Mouse (Mus musculus) layer of hippocampus, adult 9-10 months (tissue): ENCODE results near the gene Adamts18.
"Not testable (repeated sequence)": the region's sequence is repeated elsewhere in the genome, so short reads cannot be mapped to it uniquely, and the experiment has no call there.

Experiments used
- DNase-seq: peaks from one replicate; pipeline ENCODE4 v3.0.0; 2022; ENCODE audit warnings: low spot score

Adamts18 gene

DNA sequence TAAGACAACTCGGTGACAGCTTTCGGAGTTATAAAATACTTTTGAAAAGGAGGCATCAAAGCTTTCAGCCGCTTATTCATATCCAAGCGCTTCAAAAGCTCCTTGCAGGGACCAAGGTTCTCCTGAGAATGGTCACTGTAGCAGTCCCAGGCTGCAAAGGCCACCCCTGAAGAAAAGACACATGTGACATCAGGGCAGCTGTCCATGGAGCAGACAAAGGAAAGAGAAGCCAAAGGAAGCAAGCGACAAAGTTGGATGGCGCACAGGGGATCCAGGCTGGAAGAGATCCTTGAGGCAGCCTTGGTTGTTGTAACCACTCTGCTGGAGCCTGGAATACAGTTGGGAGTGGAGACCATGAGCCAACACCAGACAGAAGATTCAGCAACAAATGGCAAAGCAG lies 10.3 kb downstream of the Adamts18 start:
- no peak for DNase-seq

DNA sequence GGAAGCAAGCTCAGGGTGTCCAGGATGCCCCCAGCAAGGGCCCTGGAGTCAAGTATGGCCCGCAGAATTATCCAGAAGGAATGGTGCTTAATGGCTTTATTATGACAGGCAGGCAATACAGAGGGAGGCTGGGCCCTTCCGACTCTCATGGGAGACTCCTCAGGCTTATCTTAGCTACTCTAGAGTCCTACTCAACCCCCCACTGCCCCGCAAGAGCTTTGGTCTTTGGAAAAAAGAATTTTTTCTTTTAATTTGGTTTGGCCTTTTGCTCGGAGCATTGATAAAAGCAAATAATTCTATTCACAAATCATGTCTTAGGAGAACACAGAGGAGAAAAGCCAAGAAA lies 11.0 kb downstream of the Adamts18 start:
- DNase-seq, result no peak

DNA sequence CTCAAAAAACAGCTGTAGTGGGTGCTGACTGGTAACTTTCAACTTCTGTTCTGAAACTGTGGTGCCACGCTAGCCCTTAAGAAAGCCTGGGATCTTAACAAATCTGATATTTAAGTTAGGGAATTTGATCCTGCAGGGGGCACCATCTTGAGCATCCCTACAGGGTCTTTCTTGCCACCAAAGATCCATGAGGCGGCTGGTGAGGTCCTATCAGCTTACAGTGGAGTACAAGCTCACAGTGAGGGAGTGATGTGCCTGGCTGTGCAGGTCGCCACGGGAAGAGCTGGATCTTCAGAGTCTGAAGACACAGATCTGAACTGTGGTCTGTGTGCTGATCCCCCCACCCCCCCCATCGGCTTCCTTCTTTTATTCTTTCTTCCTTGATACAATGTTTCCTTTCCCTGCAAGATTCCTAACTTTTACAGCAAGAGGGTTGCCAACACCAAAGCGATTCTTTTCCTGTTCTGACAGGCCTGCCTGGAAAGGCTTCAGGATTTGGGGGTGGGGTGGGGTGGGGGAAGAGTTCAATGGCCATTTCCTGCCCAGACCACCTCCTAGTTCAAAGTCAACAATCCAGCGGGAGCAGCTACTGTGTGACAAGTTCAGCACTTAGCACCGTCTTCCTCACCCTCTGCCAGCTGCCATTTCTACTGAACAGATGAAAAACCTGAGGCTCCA lies 11.5 kb downstream of the Adamts18 start:
- no peak for DNase-seq

DNA sequence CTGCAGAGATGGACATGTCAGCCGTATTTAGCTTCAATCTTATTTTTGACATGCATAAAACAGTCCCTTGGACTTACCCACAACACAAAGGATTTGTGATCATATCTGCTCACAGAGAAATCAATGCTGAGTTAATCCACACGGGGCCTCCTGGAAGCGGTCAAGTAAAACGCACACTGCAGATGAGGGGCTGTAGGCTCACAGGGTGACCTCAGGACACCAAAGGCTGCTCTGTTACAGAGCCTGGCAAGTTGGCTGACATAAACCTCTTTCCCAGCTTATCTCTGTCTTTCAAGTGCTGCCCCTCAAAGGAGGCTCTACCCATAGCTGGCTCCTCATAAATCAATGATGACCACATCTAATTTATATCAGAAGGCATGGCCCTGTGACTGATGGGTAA lies 14.9 kb downstream of the Adamts18 start:
- no peak for DNase-seq

DNA sequence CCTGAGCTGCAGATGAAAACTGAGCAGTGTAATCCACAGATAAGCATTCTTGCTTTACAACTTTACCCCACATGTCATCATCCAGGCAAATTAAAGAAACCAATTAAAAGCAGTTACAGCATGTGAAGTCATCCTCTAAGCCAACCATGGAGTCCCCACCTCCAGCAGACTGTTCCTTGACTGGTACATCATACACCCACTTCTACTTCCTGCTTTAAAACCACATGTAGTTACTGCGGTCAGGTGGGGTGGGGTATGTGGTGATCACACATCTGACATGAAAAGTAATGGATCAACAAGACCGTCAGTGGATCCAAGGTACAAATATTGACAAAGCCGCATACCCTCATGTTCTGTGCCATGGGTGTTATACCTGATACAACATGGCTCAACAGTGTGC lies 21.3 kb downstream of the Adamts18 start:
- no peak for DNase-seq

DNA sequence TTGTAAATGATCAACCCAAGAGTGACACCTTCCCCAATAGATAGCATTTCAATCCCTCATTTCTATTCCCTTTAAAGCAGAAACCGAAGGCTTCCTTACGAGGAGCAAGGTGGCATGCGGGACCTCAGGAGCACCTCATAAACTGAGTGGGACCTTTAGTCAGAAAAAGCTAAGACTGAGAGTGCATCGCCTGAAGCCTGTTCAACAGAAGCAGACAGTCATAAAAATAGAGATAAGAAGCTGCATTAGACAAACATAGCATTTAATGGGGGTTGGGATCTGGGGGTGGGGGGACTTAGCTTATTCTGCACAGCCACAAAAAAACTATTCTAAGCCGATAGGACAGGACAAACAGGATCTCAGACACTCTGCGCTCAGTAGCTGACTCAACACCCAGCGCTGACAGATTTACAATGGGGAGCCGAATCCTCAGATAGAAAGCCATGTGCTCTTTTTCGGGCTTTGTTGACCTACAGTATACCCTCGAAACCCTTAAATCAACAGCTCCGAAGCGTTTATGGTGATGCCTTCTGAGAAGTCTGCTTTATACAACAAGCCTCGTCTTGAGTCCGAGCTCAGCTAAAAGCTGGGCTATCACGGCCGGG lies 27.5 kb downstream of the Adamts18 start:
- DNase-seq, result no peak

DNA sequence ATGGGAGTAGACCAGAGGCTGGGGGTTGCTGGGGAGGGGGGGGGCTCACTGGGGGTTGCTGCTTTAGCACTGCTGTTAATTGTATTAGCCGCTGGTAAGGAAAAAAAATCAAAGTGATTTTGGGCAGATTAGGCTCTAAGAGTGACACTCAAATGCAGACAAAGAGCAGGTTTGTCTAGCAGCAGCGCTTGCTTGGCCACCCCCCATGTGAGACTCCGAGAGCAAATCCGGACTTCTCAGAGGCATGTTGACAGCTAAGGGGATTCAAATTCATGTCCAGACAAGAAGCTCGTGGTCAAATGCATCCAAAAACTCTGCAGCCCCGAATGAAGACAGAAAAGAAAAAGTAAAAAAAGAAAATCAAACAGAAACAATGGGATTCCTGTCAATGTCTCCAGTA lies 34.6 kb downstream of the Adamts18 start:
- no peak for DNase-seq

DNA sequence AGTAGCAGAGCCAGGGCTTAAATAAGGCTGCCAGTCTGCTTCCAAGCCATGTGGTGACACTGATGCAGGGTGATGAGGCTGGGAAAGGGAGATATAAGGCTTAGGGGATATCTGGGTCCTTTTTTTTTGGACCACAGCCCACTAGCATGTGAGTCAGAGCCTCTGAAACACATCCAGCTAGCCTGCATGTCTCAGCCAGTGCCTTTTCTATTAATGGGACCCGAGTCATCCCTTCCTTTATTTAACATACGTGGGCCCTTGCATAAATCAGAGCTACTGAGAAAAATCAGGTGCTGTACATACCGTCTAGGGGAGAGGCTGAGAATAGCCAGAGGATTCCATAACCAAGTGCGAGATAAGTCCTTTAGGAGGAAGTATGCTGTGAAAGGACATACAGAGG lies 37.0 kb downstream of the Adamts18 start:
- DNase-seq, result no peak

DNA sequence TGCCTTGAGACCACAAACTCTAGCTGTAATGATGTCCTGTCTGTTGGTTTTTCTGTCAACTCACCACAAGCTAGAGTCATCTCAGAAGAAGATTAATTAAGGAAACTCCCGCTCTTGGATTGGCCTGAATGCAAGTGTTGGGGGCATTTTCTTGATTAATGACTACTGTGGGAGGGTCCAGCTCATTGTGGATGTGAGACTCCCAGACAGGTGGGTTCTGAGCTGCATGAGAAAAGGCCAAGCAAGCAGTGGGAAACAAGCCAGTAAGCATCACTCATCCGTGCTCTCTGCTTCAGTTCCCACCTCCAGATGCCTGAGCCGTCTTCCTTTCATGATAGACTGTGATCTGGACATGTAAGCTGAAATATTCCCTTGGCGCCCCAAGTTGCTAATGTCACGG lies 38.6 kb downstream of the Adamts18 start:
- no peak for DNase-seq

DNA sequence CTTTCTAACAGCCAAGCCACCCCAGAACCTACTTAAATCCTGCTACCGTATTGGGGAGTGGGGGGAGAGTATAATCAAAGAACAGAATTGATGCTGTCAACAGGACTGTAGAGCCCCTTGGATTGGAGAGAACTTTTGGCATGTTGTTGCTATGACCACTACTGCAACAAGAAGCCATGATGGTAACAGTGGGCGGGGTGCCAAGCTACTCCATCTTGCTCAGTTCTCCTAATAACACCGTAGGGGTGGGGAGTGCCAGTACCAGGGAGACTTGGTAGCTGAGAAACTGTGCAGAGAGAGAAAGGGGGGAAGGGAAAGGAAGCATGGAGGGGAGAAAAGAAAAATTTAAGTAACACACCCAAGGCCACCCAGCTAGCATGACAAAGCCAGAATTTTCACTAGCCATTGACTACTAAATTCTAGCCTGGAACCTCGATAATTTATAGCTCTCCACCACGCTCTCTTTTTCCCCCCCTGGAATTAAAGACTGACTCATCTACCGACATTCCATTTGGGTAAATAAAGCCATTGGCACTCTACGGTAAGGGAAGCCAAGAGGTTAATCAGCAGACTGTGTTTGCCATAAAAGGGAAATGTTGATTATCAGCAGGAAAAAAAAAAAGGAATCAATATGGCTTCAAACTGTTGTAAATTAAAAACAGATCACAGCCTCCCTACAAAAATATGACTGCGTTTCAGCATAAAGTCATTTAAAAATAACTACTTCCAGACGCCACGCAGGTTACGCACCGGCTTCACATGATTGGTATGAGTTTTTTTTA lies 44.5 kb downstream of the Adamts18 start:
- no peak for DNase-seq

DNA sequence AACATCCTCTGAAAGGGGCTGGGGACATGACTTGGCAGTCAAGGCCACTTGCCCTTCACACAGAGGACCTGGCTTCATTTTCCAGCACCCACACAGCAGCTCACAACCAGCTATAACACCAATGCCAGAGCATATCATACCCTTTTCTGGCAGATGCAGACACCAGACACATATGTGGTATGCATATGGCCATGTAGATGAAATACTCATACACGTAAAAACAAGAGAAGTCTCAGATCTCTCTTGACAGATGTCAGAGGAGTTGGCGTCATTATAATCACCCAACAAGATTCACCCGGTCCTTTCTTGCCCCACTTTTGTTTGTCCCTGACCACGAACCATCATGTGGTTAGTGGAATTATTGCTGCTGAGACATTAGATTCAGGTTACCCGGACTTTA lies 47.0 kb downstream of the Adamts18 start:
- DNase-seq, result no peak

DNA sequence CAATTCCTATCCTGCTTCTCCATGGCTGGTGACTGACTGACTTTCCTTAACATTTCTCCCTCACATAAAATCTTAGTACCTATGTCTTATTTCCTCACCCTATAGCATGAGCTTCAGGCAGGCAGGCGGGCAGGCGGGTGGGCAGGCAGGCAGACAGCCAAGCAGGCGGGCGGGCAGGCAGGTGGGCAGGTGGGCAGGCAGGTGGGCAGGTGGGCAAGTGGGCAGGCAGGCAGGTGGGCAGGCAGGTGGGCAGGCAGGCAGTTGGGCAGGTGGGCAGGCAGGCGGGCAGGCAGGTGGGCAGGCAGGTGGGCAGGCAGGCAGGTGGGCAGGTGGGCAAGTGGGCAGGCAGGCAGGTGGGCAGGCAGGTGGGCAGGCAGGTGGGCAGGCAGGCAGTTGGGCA lies 48.0 kb downstream of the Adamts18 start:
- not testable (repeated sequence) for DNase-seq

DNA sequence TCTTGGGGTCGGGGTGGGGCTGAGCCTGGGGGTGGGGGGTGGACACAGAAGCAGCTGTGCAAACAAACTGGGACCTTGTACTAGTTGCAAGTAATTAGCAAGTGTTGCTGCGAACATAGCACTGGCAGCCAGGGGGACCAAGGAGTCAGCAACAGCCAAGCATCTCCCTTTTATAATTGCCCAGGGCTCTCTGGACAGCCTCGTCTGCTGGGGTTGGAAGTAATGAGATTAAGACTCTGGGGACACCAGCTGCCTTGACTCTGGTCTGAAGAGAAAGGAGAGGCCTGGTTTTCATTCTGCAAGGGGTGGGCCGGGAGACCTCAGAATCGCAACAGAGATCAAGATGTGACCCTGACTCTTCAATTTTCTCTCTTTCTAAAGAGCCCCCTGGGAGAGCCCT lies 49.0 kb downstream of the Adamts18 start:
- no peak for DNase-seq

DNA sequence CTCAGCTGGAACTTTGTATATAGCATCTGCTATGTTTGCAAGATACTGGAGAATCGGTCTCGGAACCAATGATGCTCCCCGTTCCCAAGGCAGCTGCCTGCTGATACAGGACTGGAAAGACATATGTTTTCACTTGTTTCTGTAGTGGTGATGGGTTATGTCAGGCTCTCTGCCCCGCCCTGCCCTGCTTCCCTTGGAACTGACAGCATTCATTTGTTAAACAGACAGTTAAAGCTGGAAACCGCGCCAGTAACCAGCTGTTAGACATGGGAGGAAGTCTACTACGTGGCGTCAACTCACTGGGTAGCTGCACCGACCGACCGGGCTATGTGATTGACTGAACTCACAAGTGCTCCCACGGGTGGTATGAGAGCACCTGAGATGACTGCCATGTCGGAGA lies 56.7 kb downstream of the Adamts18 start:
- DNase-seq, result no peak

DNA sequence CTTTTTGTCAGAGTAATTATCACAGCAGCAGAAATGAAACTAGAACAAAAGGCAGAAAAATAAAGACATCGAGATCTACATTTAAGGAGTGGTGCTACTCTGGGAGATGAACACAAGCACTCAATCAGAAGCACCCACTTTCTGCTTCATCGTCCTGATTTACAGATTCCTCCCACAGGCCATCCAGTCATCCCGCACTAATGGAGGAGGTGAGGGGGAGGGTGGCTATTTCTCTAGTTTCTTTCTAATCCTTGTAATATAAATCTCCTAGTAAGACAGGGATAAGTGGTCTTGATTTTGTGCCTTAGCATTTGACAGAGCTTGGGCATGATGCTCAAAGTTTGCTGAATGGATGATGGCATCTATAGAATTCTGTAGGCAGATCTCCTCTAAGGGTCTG lies 57.5 kb downstream of the Adamts18 start:
- DNase-seq, result no peak

DNA sequence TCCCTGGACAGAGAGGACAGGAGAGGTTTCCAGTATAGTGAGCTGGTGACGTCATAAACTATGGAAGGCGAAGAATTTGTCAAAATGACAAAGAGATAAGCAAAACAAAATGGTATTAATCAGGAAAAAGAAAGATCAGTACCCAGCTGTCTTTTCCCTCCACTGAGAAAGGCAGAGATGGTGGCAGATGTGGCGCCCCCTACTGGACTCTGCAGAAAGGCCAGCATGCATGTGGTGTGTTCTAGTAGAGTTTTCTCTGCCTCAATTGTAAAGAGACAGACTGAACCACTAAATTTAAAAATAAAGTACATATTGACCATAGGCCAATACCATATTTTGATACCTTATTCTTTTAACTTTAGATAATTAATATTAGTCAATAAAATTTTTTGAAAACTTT lies 64.8 kb downstream of the Adamts18 start:
- no peak for DNase-seq

DNA sequence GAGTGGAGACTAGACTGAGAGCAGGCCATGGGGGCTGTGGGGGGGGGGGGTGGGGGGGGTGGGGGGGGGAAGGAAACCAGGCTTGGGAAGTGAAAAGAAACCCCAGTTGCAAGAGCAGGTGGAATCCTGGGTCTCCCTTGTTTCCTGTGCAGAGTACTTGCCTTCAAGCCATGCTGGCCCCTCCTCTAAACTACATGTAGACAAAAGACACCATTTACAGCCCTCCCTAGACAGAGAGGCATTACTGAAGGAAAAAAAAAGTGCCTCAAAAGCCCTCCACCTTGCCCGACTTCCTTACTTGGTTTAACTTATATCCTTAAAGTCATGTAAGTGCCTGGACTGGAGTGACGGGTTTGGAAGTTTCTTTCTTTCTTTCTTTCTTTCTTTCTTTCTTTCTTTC lies 67.0 kb downstream of the Adamts18 start:
- no peak for DNase-seq

DNA sequence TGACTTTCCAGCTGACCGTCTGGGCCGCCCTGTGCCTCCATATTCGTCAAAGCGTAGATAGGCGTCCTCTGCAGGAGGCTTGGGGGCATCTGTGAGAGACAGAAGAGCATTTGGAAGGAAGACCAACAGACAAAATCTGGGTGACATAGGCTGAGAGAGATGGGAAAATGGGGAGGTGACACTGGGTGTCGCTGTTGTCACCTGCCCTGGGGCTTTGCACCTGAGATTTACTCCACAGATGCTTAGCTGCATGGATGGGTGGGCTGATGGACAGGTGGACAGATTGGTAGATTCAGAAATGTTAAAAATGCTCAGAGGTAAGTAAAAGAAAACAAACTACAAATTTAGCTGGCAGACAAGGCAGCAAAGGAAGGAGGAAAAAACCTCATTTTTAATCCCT lies 73.2 kb downstream of the Adamts18 start:
- DNase-seq, result no peak

DNA sequence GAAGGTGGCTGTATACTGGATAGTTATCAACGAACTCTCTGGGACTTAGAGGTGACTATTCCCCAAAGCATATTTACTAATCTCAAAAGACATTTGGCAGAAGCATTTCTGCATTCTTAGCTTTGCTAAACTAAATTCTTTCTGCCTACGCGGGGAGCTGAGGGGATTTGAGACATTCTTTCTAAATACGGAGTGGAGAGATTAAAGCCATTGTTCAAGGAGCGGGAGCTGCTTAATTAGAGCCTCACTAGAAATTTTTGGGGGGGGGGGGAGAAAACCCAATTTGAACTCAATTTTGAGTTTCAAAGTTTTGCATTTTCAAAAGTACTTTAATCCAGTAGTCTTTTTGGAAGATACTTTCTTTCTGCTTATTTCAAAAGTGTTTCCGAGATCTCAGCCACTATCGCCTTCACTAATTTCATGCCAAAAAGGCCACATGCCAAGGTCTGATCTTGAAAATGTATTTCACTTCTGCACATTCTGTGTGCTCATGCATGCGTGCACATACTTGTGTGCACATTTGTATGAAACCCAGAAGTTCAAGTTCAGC lies 79.6 kb downstream of the Adamts18 start:
- DNase-seq, result no peak

DNA sequence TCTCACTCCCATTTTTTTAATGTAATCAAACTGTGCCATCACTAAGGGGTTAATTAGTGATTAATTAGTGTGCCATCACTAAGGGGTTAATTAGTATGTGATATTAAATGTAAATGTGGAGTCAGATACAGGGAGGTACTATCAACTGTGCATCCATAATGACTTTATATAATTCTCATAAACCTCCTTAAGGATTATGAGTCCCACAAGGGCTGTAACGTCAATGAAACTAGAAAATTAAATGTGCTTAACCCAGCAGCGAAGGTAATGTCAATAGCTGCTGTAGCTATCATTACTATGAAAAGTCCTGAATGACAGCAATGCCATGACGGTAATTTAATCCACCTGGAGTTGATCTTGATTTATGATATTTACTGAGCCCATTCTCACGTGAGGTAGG lies 83.4 kb downstream of the Adamts18 start:
- no peak for DNase-seq

DNA sequence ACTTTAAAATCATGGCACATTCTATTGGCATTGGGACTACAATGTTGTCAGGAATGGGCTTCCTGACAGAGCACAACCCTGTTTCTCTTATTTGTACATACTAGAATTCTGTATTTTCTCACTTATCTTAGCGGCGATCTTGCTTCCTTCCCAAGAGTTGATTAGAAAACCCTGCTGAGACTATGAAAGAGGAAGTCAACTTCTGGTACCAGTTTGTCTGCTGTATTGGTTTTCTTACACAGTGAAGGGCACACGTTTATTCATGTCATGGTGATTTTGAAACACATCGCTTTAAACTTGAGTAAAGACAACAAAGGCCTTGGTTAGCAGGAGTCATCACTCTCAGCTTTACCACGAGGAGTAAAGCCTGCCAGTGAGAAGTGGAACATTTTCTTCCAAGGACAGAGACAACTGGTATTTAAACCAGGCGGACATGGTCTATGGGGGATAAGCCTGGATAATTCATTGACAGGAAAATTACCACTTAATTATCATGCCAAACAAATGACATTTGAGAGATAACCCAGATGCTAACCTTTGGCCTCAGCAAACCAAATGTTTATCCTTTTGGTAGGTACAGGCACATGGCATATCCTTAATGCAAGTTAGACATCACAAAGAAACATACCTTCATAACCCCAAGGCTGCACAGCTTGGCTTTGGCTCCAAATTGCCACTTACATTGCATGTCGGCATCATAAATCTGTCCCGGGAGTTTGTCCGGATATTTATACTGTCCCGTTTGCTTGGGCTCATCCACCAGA lies 84.8 kb downstream of the Adamts18 start:
- no peak for DNase-seq

DNA sequence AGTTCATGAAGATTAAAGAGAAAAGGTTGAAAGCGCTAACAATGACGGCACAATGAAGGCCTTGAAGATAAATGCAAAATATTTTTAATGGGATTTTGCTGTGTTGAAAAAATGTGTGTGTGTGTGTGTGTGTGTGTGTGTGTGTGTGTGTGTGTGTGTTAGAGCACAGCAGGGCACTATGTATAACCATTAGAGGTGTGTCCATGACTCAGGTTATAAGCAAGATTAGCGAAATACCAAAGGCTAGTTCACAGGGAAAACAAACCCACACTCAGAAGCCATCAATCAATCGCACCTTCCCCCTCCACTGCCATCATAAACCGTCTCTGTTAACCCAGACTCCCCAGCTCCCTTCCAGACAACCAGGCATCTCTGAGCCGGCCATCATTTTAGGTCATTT lies 86.4 kb downstream of the Adamts18 start:
- no peak for DNase-seq

DNA sequence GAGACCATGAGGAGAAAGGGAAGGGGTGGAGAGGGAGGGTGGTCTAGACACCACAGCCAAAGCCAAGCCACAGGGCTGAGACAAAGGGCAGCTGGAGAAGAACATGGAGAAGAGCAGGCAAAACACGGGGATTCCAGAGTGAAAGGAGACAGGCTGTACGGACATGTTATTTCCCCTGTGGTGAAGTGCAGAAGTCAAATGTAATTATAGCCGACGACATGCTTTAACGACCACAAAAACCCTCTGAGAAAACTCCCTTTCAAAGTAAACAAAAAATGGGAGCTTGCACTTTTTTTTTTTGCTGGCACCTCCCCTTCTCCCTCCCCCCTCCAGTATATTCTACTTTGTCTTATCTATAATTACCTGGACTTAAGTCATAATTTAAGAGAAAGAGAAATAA lies 92.7 kb downstream of the Adamts18 start:
- no peak for DNase-seq
